Mouse (Mus musculus) ES-Bruce4 (cell line): ENCODE results near the gene Slc9a9.

Experiments
- CTCF ChIP-seq: IDR thresholded peaks from one replicate; pipeline ENCODE4 v1.8.1; 2011; ENCODE audit warnings: low read depth, low read length
- EP300 ChIP-seq: IDR thresholded peaks from 2 replicates; pipeline ENCODE4 v1.6.1; 2011; ENCODE audit warnings: low read depth, low read length; ENCODE audit not compliant: insufficient read depth
- POLR2A ChIP-seq: IDR thresholded peaks from one replicate; pipeline ENCODE4 v1.8.1; 2011; ENCODE audit warnings: low read length; ENCODE audit not compliant: insufficient read depth

DNA sequence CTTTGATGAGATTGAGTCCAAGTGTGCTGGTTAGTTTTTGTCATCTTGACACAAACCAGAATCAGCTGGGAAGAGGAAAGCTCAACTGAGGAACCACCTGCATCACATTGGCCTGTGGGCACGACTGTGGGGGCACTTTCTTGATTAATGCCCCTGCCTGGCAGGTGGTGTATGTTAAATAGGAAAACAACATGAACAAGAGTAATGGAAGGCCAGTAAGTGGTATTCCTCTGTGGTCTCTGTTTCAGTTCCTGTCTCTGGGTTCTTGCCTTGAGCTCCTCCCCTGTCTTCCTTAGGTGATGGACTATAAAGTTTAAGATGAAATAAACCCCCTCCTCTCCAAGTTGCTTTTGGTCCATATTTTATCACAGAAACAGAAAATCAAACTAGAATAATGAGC is 372.7 kb downstream of the Slc9a9 start:
- TF ChIP-seq EP300, result no peak
- no peak for TF ChIP-seq POLR2A
- TF ChIP-seq CTCF, result no peak
